Mouse (Mus musculus): Measurements from ENCODE around the gene Zdhhc15. TPM values are rescaled to one million over a fixed set of nuclear protein-coding genes. Genes with fewer than 3 reads are reported as not detected.
"Not testable (repeated sequence)": the region's sequence is repeated elsewhere in the genome, so short reads cannot be mapped to it uniquely, and the experiment has no call there.

Zdhhc15 gene
- polyA plus RNA-seq (2014; fragmentation: Nextera tagmentation; extraction: Ambion mirVana) = 4.5 and 5.0 TPM in 2 replicates

DNA sequence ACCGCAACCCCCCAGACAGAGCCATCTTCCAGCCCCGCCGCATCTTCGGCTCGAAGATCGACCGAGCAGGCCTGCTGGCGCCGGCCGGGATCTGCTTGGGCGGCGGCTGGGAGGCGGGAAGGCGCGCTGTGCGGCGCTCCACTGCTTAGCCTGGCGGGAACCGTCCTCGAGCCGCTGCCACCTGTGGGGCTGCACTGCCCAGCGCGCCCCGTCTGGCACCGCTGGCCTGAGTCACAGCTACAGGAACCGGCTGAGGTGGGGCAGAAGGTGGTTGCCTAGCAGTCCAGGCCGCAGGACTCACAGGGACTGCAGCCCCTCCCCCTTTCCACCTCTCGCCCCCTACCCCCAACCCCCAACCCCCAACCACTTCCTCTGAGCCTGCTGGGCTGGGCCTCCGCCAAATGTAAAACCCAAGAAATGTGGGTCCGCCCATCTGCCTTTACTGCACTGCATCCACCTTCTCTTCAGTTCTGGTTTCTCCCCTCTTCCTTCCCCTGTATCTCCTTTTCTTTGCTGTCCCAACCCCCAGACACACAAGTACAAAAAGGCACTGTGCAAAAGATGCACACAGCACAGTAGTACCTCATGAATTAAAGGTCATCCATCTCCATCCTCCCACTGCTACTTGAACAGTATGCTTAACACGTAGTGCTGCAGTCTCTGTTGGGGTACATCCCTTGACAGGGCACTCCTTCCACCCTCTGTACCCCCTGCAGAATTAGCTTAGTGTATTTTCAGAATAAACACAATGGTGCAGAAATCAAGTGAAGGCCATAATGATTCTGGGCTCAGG lies at the start of gene Zdhhc15:
Zdhhc15 (minus strand) TSS at position 308 of the 793 bp plus-strand sequence.
- H3K27ac ChIP-seq (ENCODE audit: low read depth, low read length) = peak within 1 kb of the TSS; percentile 48; the same call in 1 of the 2 replicates
- no peaks in the 10 kb centered on the region for H3K27me3 ChIP-seq (replicated peaks; ENCODE audit: control insufficient read depth, insufficient read depth, low read length)
- H3K4me3 ChIP-seq (ENCODE audit: low read depth, low read length) = peak within 1 kb of the TSS; percentile 43
- H3K36me3 ChIP-seq (ENCODE audit: control insufficient read depth, insufficient read depth, low read length) = no peaks in the 10 kb centered on the region
- 32% methylated on average over 30 of the region's 31 CpGs for WGBS
- ATAC-seq (peak; percentile 96), DNase-seq (ENCODE audit: low spot score) (peak; percentile 73)
- no peaks in the 10 kb centered on the region for H3K4me1 ChIP-seq (ENCODE audit: control insufficient read depth, insufficient read depth, low read length)
- peak within 1 kb of the TSS; percentile 65 for H3K9ac ChIP-seq (ENCODE audit: low read length)
- H3K4me2 ChIP-seq (ENCODE audit: low read length) = peak within 1 kb of the TSS; percentile 50
- H3K9me3 ChIP-seq (replicated peaks; ENCODE audit: control insufficient read depth, low read length) = no peaks in the 10 kb centered on the region

DNA sequence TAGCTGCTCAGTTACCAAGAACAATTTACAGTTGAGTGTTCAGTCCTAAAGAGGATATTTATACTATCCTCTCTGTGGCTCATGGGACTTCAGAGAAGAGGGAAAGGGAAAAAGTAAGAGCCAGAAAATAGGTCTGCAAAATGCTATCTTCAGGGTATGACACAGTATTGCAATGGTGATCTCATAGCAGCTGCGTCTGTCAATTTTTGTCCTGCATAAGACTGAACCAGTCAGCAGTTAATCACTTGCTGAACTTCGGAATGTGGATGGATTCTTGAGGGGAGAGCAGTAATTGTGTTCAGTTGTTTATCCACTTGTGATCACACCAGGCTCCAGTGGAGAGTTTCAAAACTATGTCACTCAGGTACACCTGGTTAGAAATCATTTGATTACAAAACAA lies 37.1 kb upstream of the Zdhhc15 start:
- no peak overlapping the region for H3K9ac ChIP-seq (ENCODE audit: low read length)
- no peaks in the 10 kb centered on the region for H3K4me1 ChIP-seq (ENCODE audit: control insufficient read depth, insufficient read depth, low read length)
- no peaks in the 10 kb centered on the region for H3K9me3 ChIP-seq (replicated peaks; ENCODE audit: control insufficient read depth, low read length)
- no peak overlapping the region for H3K4me2 ChIP-seq (ENCODE audit: low read length)
- H3K27me3 ChIP-seq (replicated peaks; ENCODE audit: control insufficient read depth, insufficient read depth, low read length) = no peaks in the 10 kb centered on the region
- H3K27ac ChIP-seq (ENCODE audit: low read depth, low read length) = no peak overlapping the region
- 77% methylated on average over 2 of the region's 2 CpGs for WGBS
- no peaks in the 10 kb centered on the region for H3K36me3 ChIP-seq (ENCODE audit: control insufficient read depth, insufficient read depth, low read length)
- no peak overlapping the region for H3K4me3 ChIP-seq (ENCODE audit: low read depth, low read length)
- no peak for ATAC-seq
- no peak for DNase-seq (ENCODE audit: low spot score)

DNA sequence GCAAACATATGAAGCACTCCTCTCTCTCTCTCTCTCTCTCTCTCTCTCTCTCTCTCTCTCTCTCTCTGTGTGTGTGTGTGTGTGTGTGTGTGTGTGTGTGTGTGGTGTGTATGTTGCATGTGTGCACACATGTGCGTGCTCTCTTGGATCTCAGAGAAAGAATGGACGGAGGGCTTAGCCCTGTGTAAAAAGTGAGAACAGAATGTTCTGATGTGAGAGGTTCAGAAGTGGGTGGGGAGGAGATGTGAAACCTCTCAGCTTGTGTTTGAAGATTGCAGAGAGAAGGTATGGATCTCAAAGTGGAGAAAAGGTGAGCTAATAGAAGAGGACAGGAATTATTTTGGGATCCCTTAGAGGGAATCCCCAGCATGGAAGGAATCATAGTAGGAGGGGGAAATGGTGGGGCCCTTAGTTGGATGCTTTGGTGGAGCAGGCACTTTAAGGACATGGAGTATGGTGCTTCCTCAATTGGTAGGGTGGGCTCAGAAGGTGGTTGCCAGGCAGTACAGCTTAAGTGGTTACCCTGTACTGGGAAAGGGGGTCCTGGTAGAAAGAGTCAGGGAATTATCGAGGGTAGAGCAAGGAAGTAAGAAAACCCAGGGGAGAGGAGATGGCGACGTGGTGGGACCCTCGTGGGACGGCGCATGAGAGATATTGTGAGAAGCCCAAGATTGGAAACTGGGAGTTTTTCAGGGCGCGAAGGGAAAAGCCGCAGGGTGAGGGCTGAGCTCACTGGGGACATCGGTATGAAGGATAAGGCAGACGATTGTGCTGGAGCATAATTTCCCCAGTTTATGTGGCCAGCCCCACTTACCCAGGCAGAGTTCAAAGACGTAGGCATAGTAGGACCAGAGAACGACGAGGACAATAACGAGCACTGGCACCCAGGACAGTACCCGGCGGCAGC lies 761 bp downstream of the Zdhhc15 start:
- H3K27me3 ChIP-seq (replicated peaks; ENCODE audit: control insufficient read depth, insufficient read depth, low read length) = no peaks in the 10 kb centered on the region

DNA sequence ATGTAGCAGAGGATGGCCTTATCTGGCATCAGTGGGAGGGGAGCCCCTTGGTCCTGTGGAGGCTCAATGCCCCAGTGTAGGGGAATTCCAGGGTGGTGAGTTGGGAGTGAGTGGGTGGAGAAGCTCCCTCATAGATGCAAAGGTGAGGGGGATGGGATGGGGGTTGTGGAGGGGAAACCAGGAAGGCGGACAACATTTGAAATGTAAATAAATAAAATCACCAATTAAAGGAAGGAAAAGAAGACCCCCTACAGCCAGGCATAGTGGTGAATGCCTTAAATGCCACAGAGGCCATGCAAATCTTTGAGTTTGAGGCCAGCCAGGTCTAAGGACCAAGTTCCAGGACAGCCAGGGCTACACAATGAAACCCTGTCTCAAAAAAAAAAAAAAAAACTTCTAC lies 13.9 kb downstream of the Zdhhc15 start:
- no peak for DNase-seq (ENCODE audit: low spot score)
- Histone ChIP-seq H3K9ac (ENCODE audit: low read length) (no peak overlapping the region), H3K36me3 (ENCODE audit: control insufficient read depth, insufficient read depth, low read length) (no peaks in the 10 kb centered on the region), H3K4me2 (ENCODE audit: low read length) (no peak overlapping the region), H3K4me3 (ENCODE audit: low read depth, low read length) (no peak overlapping the region), H3K4me1 (ENCODE audit: control insufficient read depth, insufficient read depth, low read length) (no peaks in the 10 kb centered on the region), H3K27ac (ENCODE audit: low read depth, low read length) (no peak overlapping the region), H3K9me3 (replicated peaks; ENCODE audit: control insufficient read depth, low read length) (no peaks in the 10 kb centered on the region), H3K27me3 (replicated peaks; ENCODE audit: control insufficient read depth, insufficient read depth, low read length) (no peaks in the 10 kb centered on the region)
- 75% methylated on average over 1 of the region's 1 CpGs for WGBS
- ATAC-seq = no peak

More for the DNA sequence above, 761 bp downstream of the Zdhhc15 start:
- Histone ChIP-seq H3K4me2 (ENCODE audit: low read length) (peak overlapping the region; percentile 50), H3K36me3 (ENCODE audit: control insufficient read depth, insufficient read depth, low read length) (no peaks in the 10 kb centered on the region), H3K9me3 (replicated peaks; ENCODE audit: control insufficient read depth, low read length) (no peaks in the 10 kb centered on the region), H3K4me1 (ENCODE audit: control insufficient read depth, insufficient read depth, low read length) (no peaks in the 10 kb centered on the region), H3K9ac (ENCODE audit: low read length) (peak overlapping the region; percentile 65), H3K4me3 (ENCODE audit: low read depth, low read length) (peak overlapping the region; percentile 43), H3K27ac (ENCODE audit: low read depth, low read length) (peak overlapping the region; percentile 48; the same call in 1 of the 2 replicates)
- 43% methylated on average over 19 of the region's 19 CpGs for WGBS
- peak; percentile 40 for ATAC-seq
- no peak for DNase-seq (ENCODE audit: low spot score)

DNA sequence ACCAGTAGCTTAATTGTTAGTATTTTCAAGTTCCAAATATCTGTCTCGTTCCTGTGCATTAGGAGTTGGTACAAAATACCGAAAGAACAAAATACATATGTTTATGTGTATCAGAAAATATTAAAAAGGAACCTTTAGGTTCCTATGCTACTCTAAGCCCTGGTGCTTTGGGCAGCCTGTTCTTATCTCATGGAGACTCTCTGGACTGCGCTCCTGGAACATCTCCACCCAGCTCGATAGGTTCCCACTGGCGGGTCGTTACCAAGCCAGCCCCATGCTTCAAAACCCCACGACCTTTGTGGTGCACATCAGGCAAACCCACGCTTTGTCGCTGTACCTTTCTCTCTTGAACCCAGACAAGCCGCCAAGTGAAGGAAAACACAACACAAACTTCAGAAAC lies 58.3 kb downstream of the Zdhhc15 start:
- H3K9ac ChIP-seq (ENCODE audit: low read length) = no peak overlapping the region
- no peaks in the 10 kb centered on the region for H3K36me3 ChIP-seq (ENCODE audit: control insufficient read depth, insufficient read depth, low read length)
- 88% methylated on average over 10 of the region's 10 CpGs for WGBS
- no peaks in the 10 kb centered on the region for H3K9me3 ChIP-seq (replicated peaks; ENCODE audit: control insufficient read depth, low read length)
- no peak overlapping the region for H3K27ac ChIP-seq (ENCODE audit: low read depth, low read length)
- no peak overlapping the region for H3K4me2 ChIP-seq (ENCODE audit: low read length)
- no peak for DNase-seq (ENCODE audit: low spot score)
- ATAC-seq = no peak
- no peaks in the 10 kb centered on the region for H3K4me1 ChIP-seq (ENCODE audit: control insufficient read depth, insufficient read depth, low read length)
- no peak overlapping the region for H3K4me3 ChIP-seq (ENCODE audit: low read depth, low read length)
- H3K27me3 ChIP-seq (replicated peaks; ENCODE audit: control insufficient read depth, insufficient read depth, low read length) = no peaks in the 10 kb centered on the region

DNA sequence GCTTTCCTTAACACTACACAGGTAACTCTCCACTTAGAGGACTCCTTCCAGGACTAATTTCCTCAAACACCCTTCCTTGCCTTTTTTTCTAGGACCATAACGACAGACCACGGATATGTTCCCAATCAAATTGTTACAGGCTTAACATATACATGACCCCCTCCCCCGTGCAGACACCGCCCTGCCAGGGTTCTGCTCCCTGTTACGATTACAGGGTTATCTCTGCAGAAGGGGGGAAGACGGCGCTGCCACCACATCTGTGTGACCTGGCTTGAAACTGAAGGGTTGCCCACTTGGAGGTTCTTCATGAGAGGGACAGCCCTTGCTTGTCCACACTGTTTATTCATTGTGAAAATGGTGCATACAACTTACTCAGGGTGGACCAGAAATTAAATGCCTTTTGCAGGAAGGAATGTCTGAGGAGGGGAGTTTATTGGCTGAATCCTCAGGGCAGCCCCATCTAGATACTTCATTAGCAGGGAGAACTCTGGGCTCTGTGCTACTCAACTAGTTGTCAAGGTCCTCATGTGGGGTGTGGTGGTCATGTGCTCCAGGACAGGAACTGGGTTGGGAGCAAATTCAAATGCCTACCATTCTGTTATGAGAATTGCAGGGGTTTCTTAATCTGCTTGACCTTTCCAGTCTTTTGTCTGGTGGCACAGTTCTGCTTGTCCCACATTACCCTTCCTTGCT lies 67.0 kb downstream of the Zdhhc15 start:
- not testable (repeated sequence) for ATAC-seq; H3K4me2 ChIP-seq (ENCODE audit: low read length); H3K27ac ChIP-seq (ENCODE audit: low read depth, low read length); H3K4me1 ChIP-seq (ENCODE audit: control insufficient read depth, insufficient read depth, low read length); H3K9me3 ChIP-seq (replicated peaks; ENCODE audit: control insufficient read depth, low read length); H3K9ac ChIP-seq (ENCODE audit: low read length); H3K36me3 ChIP-seq (ENCODE audit: control insufficient read depth, insufficient read depth, low read length); DNase-seq (ENCODE audit: low spot score); H3K4me3 ChIP-seq (ENCODE audit: low read depth, low read length); H3K27me3 ChIP-seq (replicated peaks; ENCODE audit: control insufficient read depth, insufficient read depth, low read length)
- WGBS = 92% methylated on average over 2 of the region's 7 CpGs

DNA sequence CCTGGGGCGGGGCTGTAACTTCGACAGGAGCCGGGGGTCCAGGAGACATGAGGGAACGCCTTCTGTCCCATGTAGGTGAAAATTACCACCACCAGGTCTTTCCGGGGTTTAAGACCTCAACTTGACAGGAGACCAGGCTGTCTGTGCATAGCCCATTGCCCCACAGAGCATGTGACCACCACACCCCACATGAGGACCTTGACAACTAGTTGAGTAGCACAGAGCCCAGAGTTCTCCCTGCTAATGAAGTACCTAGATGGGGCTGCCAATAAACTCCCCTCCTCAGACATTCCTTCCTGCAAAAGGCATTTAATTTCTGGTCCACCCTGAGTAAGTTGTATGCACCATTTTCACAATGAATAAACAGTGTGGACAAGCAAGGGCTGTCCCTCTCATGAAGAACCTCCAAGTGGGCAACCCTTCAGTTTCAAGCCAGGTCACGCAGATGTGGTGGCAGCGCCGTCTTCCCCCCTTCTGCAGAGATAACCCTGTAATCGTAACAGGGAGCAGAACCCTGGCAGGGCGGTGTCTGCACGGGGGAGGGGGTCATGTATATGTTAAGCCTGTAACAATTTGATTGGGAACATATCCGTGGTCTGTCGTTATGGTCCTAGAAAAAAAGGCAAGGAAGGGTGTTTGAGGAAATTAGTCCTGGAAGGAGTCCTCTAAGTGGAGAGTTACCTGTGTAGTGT lies 68.5 kb downstream of the Zdhhc15 start:
- not testable (repeated sequence) for H3K9me3 ChIP-seq (replicated peaks; ENCODE audit: control insufficient read depth, low read length); ATAC-seq; H3K27me3 ChIP-seq (replicated peaks; ENCODE audit: control insufficient read depth, insufficient read depth, low read length); H3K4me1 ChIP-seq (ENCODE audit: control insufficient read depth, insufficient read depth, low read length); H3K36me3 ChIP-seq (ENCODE audit: control insufficient read depth, insufficient read depth, low read length); H3K4me2 ChIP-seq (ENCODE audit: low read length); H3K4me3 ChIP-seq (ENCODE audit: low read depth, low read length); DNase-seq (ENCODE audit: low spot score); H3K27ac ChIP-seq (ENCODE audit: low read depth, low read length); H3K9ac ChIP-seq (ENCODE audit: low read length)
- WGBS = 93% methylated on average over 8 of the region's 13 CpGs

DNA sequence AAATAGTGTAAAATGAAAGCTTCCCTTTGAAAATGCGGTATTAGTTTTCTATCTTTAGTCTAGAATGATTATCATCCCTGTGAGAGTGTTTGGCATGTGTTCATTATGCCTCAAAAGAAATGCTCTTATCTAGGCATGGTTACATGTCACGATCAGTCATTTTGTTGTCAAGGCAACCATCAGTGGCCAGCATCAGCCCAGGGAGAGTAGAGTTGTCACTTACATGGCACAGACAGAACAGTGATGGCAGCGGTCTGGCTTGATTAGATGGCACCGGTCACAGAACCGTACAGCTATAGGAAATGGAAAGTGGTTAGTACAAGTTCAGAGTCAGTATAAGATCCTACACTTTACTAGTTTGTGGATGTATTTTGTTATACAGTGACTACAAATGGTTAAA lies 96.9 kb downstream of the Zdhhc15 start:
- H3K4me3 ChIP-seq (ENCODE audit: low read depth, low read length) = no peak overlapping the region
- no peak overlapping the region for H3K9ac ChIP-seq (ENCODE audit: low read length)
- no peaks in the 10 kb centered on the region for H3K27me3 ChIP-seq (replicated peaks; ENCODE audit: control insufficient read depth, insufficient read depth, low read length)
- H3K4me2 ChIP-seq (ENCODE audit: low read length) = no peak overlapping the region
- no peaks in the 10 kb centered on the region for H3K9me3 ChIP-seq (replicated peaks; ENCODE audit: control insufficient read depth, low read length)
- no peaks in the 10 kb centered on the region for H3K4me1 ChIP-seq (ENCODE audit: control insufficient read depth, insufficient read depth, low read length)
- WGBS = 79% methylated on average over 5 of the region's 5 CpGs
- H3K27ac ChIP-seq (ENCODE audit: low read depth, low read length) = no peak overlapping the region
- ATAC-seq (0 out of 2 replicates have a peak, but pooled peaks have one; percentile 48), DNase-seq (ENCODE audit: low spot score) (peak; percentile 11)
- H3K36me3 ChIP-seq (ENCODE audit: control insufficient read depth, insufficient read depth, low read length) = no peaks in the 10 kb centered on the region

Data from forebrain, embryonic 14.5 days (tissue).